Mouse (Mus musculus) forebrain, embryonic 13.5 days (tissue): Measurements from ENCODE around the gene Ezr. TPM values are rescaled to one million over a fixed set of nuclear protein-coding genes. Genes with fewer than 3 reads are reported as not detected.

Source experiments
- ATAC-seq: fragments of 200-750 bp; cut with Nextera tagmentation; 2 replicates; pipeline ENCODE4 v1.8.0; 2017
- H3K27ac ChIP-seq: fragments of 300-500 bp; sonication (generic); 2 replicates; pipeline ENCODE4 v1.5.1; 2015; ENCODE audit warnings: inconsistent platforms, mild to moderate bottlenecking, moderate library complexity
- H3K27me3 ChIP-seq: fragments of 300-500 bp; sonication (generic); 2 replicates; pipeline ENCODE4 v1.6.1; 2015; ENCODE audit warnings: mild to moderate bottlenecking, inconsistent platforms
- H3K36me3 ChIP-seq: fragments of 300-500 bp; sonication (generic); 2 replicates; pipeline ENCODE4 v1.6.1; 2015; ENCODE audit warnings: mild to moderate bottlenecking, inconsistent platforms; ENCODE audit not compliant: poor library complexity, severe bottlenecking
- H3K4me1 ChIP-seq: fragments of 300-500 bp; sonication (generic); 2 replicates; pipeline ENCODE4 v1.6.1; 2015; ENCODE audit warnings: inconsistent platforms
- H3K4me2 ChIP-seq: fragments of 300-500 bp; sonication (generic); 2 replicates; pipeline ENCODE4 v1.6.1; 2015; ENCODE audit warnings: inconsistent platforms, mild to moderate bottlenecking, moderate library complexity
- H3K4me3 ChIP-seq: fragments of 300-500 bp; sonication (generic); 2 replicates; pipeline ENCODE4 v1.5.1; 2015; ENCODE audit warnings: mild to moderate bottlenecking, inconsistent platforms
- H3K9ac ChIP-seq: fragments of 300-500 bp; sonication (generic); 2 replicates; pipeline ENCODE4 v1.6.1; 2015; ENCODE audit warnings: mild to moderate bottlenecking, inconsistent platforms
- H3K9me3 ChIP-seq: fragments of 300-500 bp; sonication (generic); replicated peaks from 2 replicates; pipeline ENCODE4 v1.6.1; 2016; ENCODE audit warnings: inconsistent platforms
- WGBS: fragments of 180-500 bp; shearing (Covaris S2); methylation state at CpG from one replicate; pipeline ENCODE4 v1.1.7; 2015; 5-methylcytosine and 5-hydroxymethylcytosine counted together
- polyA plus RNA-seq: library from polyadenylated mRNA; unstranded; fragments of >200 nt; fragmentation: Nextera tagmentation; extraction: Ambion mirVana; gene quantifications from 2 replicates; pipeline ENCODE4 v1.2.1, GENCODE M21; 2015

Ezr gene
- polyA plus RNA-seq, 1 experiment from 2014 or later, result 113 TPM

GRCm38 (mm10) chr17:6764227-6764593 lies 18.4 kb downstream of the Ezr start:
- peaks cover 56% of the 10 kb centered on the region for H3K4me1 ChIP-seq
- no peak overlapping the region for H3K9ac ChIP-seq
- no peaks in the 10 kb centered on the region for H3K36me3 ChIP-seq
- no peaks in the 10 kb centered on the region for H3K9me3 ChIP-seq
- ATAC-seq, result no peak
- H3K27ac ChIP-seq, result no peak overlapping the region
- no peaks in the 10 kb centered on the region for H3K27me3 ChIP-seq
- H3K4me3 ChIP-seq, result no peak overlapping the region
- 65% methylated on average over 7 of the region's 7 CpGs for WGBS
- H3K4me2 ChIP-seq, result no peak overlapping the region

GRCm38 (mm10) chr17:6763513-6764226 lies 18.9 kb downstream of the Ezr start:
- Histone ChIP-seq H3K4me2 (peak overlapping the region; percentile 15; the same call in 1 of the 2 replicates), H3K4me3 (no peak overlapping the region), H3K9ac (no peak overlapping the region), H3K27me3 (no peaks in the 10 kb centered on the region), H3K4me1 (peaks cover 56% of the 10 kb centered on the region), H3K36me3 (0 out of 2 replicates have a peak, but pooled peaks cover 4% of the 10 kb centered on the region), H3K27ac (peak overlapping the region; percentile 73), H3K9me3 (no peaks in the 10 kb centered on the region)
- 17% methylated on average over 7 of the region's 7 CpGs for WGBS
- peak; percentile 82 for ATAC-seq

GRCm38 (mm10) chr17:6759717-6760292 lies 22.8 kb downstream of the Ezr start:
- Histone ChIP-seq H3K4me3 (no peak overlapping the region), H3K27me3 (no peaks in the 10 kb centered on the region), H3K4me2 (no peak overlapping the region), H3K9me3 (no peaks in the 10 kb centered on the region), H3K27ac (0 out of 2 replicates have a peak overlapping the region, but pooled peaks have one; percentile 3), H3K36me3 (0 out of 2 replicates have a peak, but pooled peaks cover 22% of the 10 kb centered on the region), H3K4me1 (peaks cover 35% of the 10 kb centered on the region), H3K9ac (no peak overlapping the region)
- peak; percentile 22; the same call in 1 of the 2 replicates for ATAC-seq
- WGBS, result 24% methylated on average over 9 of the region's 9 CpGs

- Histone ChIP-seq H3K9ac (no peak overlapping the region), H3K4me3 (no peak overlapping the region), H3K27me3 (no peaks in the 10 kb centered on the region), H3K4me1 (peaks cover 28% of the 10 kb centered on the region), H3K4me2 (no peak overlapping the region), H3K36me3 (peaks cover 30% of the 10 kb centered on the region), H3K9me3 (no peaks in the 10 kb centered on the region), H3K27ac (peak overlapping the region; percentile 3; the same call in 1 of the 2 replicates)
- ATAC-seq, result no peak
- WGBS, result 63% methylated on average over 8 of the region's 8 CpGs
Observed at GRCm38 (mm10) chr17:6758845-6759244, 23.7 kb downstream of the Ezr start.

GRCm38 (mm10) chr17:6757902-6758301 lies 24.7 kb downstream of the Ezr start:
- Histone ChIP-seq H3K4me1 (peaks cover 19% of the 10 kb centered on the region), H3K9me3 (no peaks in the 10 kb centered on the region), H3K27ac (no peak overlapping the region), H3K27me3 (no peaks in the 10 kb centered on the region), H3K4me2 (no peak overlapping the region), H3K9ac (no peak overlapping the region), H3K36me3 (peaks cover 38% of the 10 kb centered on the region), H3K4me3 (no peak overlapping the region)
- no peak for ATAC-seq
- WGBS, result 95% methylated on average over 16 of the region's 16 CpGs

- H3K4me3 ChIP-seq, result no peak overlapping the region
- no peak for ATAC-seq
Observed at GRCm38 (mm10) chr17:6755873-6756272, 26.7 kb downstream of the Ezr start.

GRCm38 (mm10) chr17:6755176-6755575 lies 27.4 kb downstream of the Ezr start:
- H3K4me1 ChIP-seq, result peaks cover 10% of the 10 kb centered on the region
- no peaks in the 10 kb centered on the region for H3K9me3 ChIP-seq
- no peak overlapping the region for H3K4me3 ChIP-seq
- 94% methylated on average over 9 of the region's 9 CpGs for WGBS
- no peak for ATAC-seq
- no peaks in the 10 kb centered on the region for H3K27me3 ChIP-seq
- H3K36me3 ChIP-seq, result peaks cover 64% of the 10 kb centered on the region
- H3K27ac ChIP-seq, result no peak overlapping the region
- no peak overlapping the region for H3K4me2 ChIP-seq
- H3K9ac ChIP-seq, result no peak overlapping the region

More at GRCm38 (mm10) chr17:6755873-6756272, 26.7 kb downstream of the Ezr start:
- Histone ChIP-seq H3K27ac (no peak overlapping the region), H3K4me1 (peaks cover 11% of the 10 kb centered on the region), H3K9ac (no peak overlapping the region), H3K9me3 (no peaks in the 10 kb centered on the region), H3K4me2 (no peak overlapping the region), H3K27me3 (no peaks in the 10 kb centered on the region), H3K36me3 (peaks cover 57% of the 10 kb centered on the region)
- 89% methylated on average over 8 of the region's 8 CpGs for WGBS

GRCm38 (mm10) chr17:6752375-6752774 lies 30.2 kb downstream of the Ezr start:
- no peak overlapping the region for H3K9ac ChIP-seq
- H3K36me3 ChIP-seq, result peaks cover 71% of the 10 kb centered on the region
- 52% methylated on average over 7 of the region's 7 CpGs for WGBS
- no peak overlapping the region for H3K4me2 ChIP-seq
- no peak for ATAC-seq
- peaks cover 5% of the 10 kb centered on the region for H3K4me1 ChIP-seq
- H3K27ac ChIP-seq, result no peak overlapping the region
- no peaks in the 10 kb centered on the region for H3K27me3 ChIP-seq
- no peak overlapping the region for H3K4me3 ChIP-seq
- no peaks in the 10 kb centered on the region for H3K9me3 ChIP-seq

- Histone ChIP-seq H3K4me3 (no peak overlapping the region), H3K27ac (no peak overlapping the region), H3K4me2 (no peak overlapping the region), H3K4me1 (peaks cover 15% of the 10 kb centered on the region), H3K9ac (no peak overlapping the region), H3K36me3 (peaks cover 75% of the 10 kb centered on the region), H3K27me3 (no peaks in the 10 kb centered on the region), H3K9me3 (no peaks in the 10 kb centered on the region)
- no peak for ATAC-seq
- WGBS, result 86% methylated on average over 11 of the region's 11 CpGs
Observed at GRCm38 (mm10) chr17:6751221-6751859, 31.2 kb downstream of the Ezr start.

- peaks cover 29% of the 10 kb centered on the region for H3K4me1 ChIP-seq
Observed at GRCm38 (mm10) chr17:6748779-6749464, 33.7 kb downstream of the Ezr start.

GRCm38 (mm10) chr17:6747478-6747877 lies 35.1 kb downstream of the Ezr start:
- Histone ChIP-seq H3K4me2 (no peak overlapping the region), H3K4me3 (no peak overlapping the region), H3K9me3 (no peaks in the 10 kb centered on the region), H3K4me1 (peaks cover 31% of the 10 kb centered on the region), H3K9ac (no peak overlapping the region), H3K27ac (no peak overlapping the region; the same call in 1 of the 2 replicates), H3K27me3 (no peaks in the 10 kb centered on the region), H3K36me3 (peaks cover 75% of the 10 kb centered on the region)
- 61% methylated on average over 7 of the region's 7 CpGs for WGBS
- no peak for ATAC-seq

More at GRCm38 (mm10) chr17:6748779-6749464, 33.7 kb downstream of the Ezr start:
- H3K9me3 ChIP-seq, result no peaks in the 10 kb centered on the region
- no peak overlapping the region for H3K4me2 ChIP-seq
- ATAC-seq, result no peak
- H3K9ac ChIP-seq, result no peak overlapping the region
- 91% methylated on average over 17 of the region's 17 CpGs for WGBS
- no peaks in the 10 kb centered on the region for H3K27me3 ChIP-seq
- peaks cover 80% of the 10 kb centered on the region for H3K36me3 ChIP-seq
- H3K27ac ChIP-seq, result no peak overlapping the region
- H3K4me3 ChIP-seq, result no peak overlapping the region
